Mouse (Mus musculus): ENCODE data around the gene Gm20547. TPM values are rescaled to one million over a fixed set of nuclear protein-coding genes. Genes with fewer than 3 reads are reported as not detected.
"Not testable (repeated sequence)": the region's sequence is repeated elsewhere in the genome, so short reads cannot be mapped to it uniquely, and the experiment has no call there.

The Gm20547 gene
- polyA plus RNA-seq, 1 experiment from 2014 or later: not detected

DNA sequence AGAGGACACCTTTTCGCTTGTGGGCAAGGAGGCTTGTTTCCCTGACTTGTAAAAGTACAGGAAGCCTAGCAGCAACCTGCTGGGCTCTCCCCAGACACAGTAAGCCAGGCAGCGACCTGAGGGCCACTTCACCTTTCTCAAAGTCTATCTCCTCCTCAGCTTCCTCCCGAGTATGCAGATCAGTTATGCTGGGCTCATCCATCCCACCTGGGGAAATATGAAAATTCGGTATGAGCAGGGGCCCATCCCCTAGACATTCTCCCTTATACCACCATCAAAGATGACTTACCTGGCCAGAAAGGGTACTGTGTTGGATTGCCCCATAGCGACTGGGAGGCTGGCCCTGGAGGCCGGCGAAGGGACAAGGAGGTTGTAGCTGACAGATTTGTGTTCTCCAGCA lies 34.2 kb downstream of the Gm20547 start:
- H3K4me1 ChIP-seq: peaks cover 25% of the 10 kb centered on the region
- H3K9ac ChIP-seq (replicated peaks): no peak overlapping the region
- H3K9me3 ChIP-seq (replicated peaks): no peaks in the 10 kb centered on the region
- H3K27ac ChIP-seq (replicated peaks): no peak overlapping the region
- WGBS: 94% methylated on average over 7 of the region's 7 CpGs
- no peak for ATAC-seq (ENCODE audit: low FRiP score)
- no peak overlapping the region for H3K4me3 ChIP-seq (replicated peaks)
- peaks cover 62% of the 10 kb centered on the region for H3K36me3 ChIP-seq
- no peaks in the 10 kb centered on the region for H3K27me3 ChIP-seq (replicated peaks)
- H3K4me2 ChIP-seq: no peak overlapping the region

- Histone ChIP-seq H3K4me3 (replicated peaks) (no peak overlapping the region), H3K4me1 (peaks cover 25% of the 10 kb centered on the region), H3K9ac (replicated peaks) (no peak overlapping the region), H3K4me2 (no peak overlapping the region), H3K9me3 (replicated peaks) (no peaks in the 10 kb centered on the region), H3K36me3 (peaks cover 62% of the 10 kb centered on the region), H3K27me3 (replicated peaks) (no peaks in the 10 kb centered on the region), H3K27ac (replicated peaks) (no peak overlapping the region)
- ATAC-seq (ENCODE audit: low FRiP score): no peak
- 93% methylated on average over 6 of the region's 6 CpGs for WGBS
Measured at GRCm38 (mm10) chr17:34847192-34847591, 34.6 kb downstream of the Gm20547 start.

- no peaks in the 10 kb centered on the region for H3K27me3 ChIP-seq (replicated peaks)
- no peak overlapping the region for H3K9ac ChIP-seq (replicated peaks)
- no peaks in the 10 kb centered on the region for H3K9me3 ChIP-seq (replicated peaks)
- peaks cover 11% of the 10 kb centered on the region for H3K4me1 ChIP-seq
- H3K4me3 ChIP-seq (replicated peaks): no peak overlapping the region
- no peak overlapping the region for H3K27ac ChIP-seq (replicated peaks)
- no peak for ATAC-seq (ENCODE audit: low FRiP score)
- 95% methylated on average over 13 of the region's 13 CpGs for WGBS
- H3K36me3 ChIP-seq: peaks cover 82% of the 10 kb centered on the region
- no peak overlapping the region for H3K4me2 ChIP-seq
Measured at GRCm38 (mm10) chr17:34844884-34845283, 37.0 kb downstream of the Gm20547 start.

DNA sequence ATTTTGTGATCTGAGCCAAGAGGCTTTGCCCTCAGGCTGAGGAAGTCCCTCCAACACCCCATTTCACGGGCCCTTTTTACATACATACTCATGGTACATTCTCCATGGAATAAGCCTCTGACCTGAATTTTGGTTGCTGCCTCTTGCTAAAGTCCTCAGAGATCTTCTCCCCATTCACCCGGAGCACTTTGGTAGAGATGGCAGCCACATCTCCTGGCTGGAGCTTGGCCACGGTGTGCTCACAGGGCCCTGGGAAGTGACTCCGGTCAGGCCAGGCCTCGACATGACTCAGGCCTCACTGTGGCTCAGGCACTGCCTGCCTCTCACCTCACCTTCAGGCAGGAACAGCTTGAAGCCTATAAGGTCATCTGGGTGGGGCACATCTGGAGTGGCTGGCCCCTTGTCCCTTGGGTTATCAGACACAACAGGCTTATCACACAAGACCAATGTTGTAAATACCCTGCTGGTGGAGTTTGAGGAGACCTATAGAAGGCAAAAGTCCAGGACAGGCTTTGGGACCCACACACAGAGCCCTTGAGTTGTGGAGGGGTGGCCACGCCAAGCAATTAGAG lies 41.0 kb downstream of the Gm20547 start:
- H3K27ac ChIP-seq (replicated peaks): no peak overlapping the region
- no peaks in the 10 kb centered on the region for H3K9me3 ChIP-seq (replicated peaks)
- peaks cover 72% of the 10 kb centered on the region for H3K36me3 ChIP-seq
- no peak overlapping the region for H3K4me2 ChIP-seq
- no peaks in the 10 kb centered on the region for H3K27me3 ChIP-seq (replicated peaks)
- no peak overlapping the region for H3K9ac ChIP-seq (replicated peaks)
- ATAC-seq (ENCODE audit: low FRiP score): no peak
- H3K4me1 ChIP-seq: peaks cover 22% of the 10 kb centered on the region
- WGBS: 84% methylated on average over 6 of the region's 6 CpGs
- H3K4me3 ChIP-seq (replicated peaks): no peak overlapping the region

DNA sequence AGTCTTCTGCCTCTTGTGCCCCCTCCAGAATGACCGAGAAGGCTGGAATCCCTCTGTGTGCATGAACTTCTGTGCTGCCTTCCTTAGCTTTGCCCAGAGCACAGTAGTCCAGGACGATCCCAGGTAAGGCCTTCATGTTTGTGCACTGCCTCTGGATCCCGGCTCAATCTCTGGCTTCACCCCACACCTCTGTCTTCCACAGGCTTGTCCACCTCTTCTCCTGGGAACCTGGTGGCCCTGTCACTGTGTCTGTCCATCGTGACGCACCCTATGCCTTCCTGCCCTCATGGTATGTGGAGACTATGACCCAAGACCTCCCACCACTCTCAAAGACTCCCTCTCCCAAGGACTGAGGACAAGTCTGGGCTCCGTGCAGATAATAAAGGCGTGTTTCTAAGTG lies 43.1 kb downstream of the Gm20547 start:
- no peak for ATAC-seq (ENCODE audit: low FRiP score)
- peaks cover 35% of the 10 kb centered on the region for H3K4me1 ChIP-seq
- H3K9me3 ChIP-seq (replicated peaks): no peaks in the 10 kb centered on the region
- no peaks in the 10 kb centered on the region for H3K27me3 ChIP-seq (replicated peaks)
- peak overlapping the region; percentile 17; the same call in 1 of the 2 replicates for H3K4me2 ChIP-seq
- WGBS: 93% methylated on average over 7 of the region's 7 CpGs
- H3K4me3 ChIP-seq (replicated peaks): no peak overlapping the region
- no peak overlapping the region for H3K9ac ChIP-seq (replicated peaks)
- H3K27ac ChIP-seq (replicated peaks): no peak overlapping the region
- peaks cover 56% of the 10 kb centered on the region for H3K36me3 ChIP-seq

- H3K9ac ChIP-seq (replicated peaks): peak overlapping the region; percentile 79
- peak overlapping the region; percentile 86 for H3K4me3 ChIP-seq (replicated peaks)
- peaks cover 38% of the 10 kb centered on the region for H3K4me1 ChIP-seq
- WGBS: 35% methylated on average over 43 of the region's 43 CpGs
- H3K9me3 ChIP-seq (replicated peaks): no peaks in the 10 kb centered on the region
- peaks cover 54% of the 10 kb centered on the region for H3K36me3 ChIP-seq
- peak; percentile 32; the same call in 1 of the 2 replicates for ATAC-seq (ENCODE audit: low FRiP score)
- H3K27me3 ChIP-seq (replicated peaks): no peaks in the 10 kb centered on the region
- peak overlapping the region; percentile 95 for H3K4me2 ChIP-seq
- H3K27ac ChIP-seq (replicated peaks): peak overlapping the region; percentile 84
Measured at GRCm38 (mm10) chr17:34837464-34838324, 44.1 kb downstream of the Gm20547 start.

DNA sequence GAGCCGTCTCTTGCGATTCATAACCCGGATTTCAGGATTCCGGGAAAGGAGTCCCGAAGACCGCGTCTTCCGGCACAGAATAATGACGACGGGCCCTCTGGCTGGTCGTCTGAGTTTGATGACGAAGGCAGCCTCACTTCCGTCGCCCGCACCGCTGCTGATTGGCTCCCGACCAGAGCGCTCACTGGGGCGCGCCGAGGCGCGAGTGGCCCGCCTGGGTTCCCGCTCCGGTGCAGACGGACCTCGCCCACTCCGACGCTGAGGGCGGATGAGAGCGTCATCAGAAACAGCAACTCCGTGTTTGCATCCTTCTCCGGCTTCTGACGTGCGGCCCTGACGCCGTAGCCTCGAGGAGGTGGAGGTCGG lies 45.0 kb downstream of the Gm20547 start, which contains the start of the genes Stk19 and Dxo:
Gene Stk19 (minus strand): TSS at position 90 of the 366 bp plus-strand sequence.
Gene Dxo (plus strand): TSS at position 164 of the 366 bp plus-strand sequence.
- H3K36me3 ChIP-seq: peaks cover 52% of the 10 kb centered on the region
- H3K27ac ChIP-seq (replicated peaks): peak within 1 kb of the TSS; percentile 84
- no peaks in the 10 kb centered on the region for H3K27me3 ChIP-seq (replicated peaks)

GRCm38 (mm10) chr17:34836155-34836855 lies 45.5 kb downstream of the Gm20547 start:
- Histone ChIP-seq H3K9ac (replicated peaks) (peak overlapping the region; percentile 79), H3K36me3 (peaks cover 48% of the 10 kb centered on the region), H3K4me3 (replicated peaks) (peak overlapping the region; percentile 86), H3K9me3 (replicated peaks) (no peaks in the 10 kb centered on the region), H3K27me3 (replicated peaks) (no peaks in the 10 kb centered on the region), H3K4me1 (peaks cover 38% of the 10 kb centered on the region), H3K27ac (replicated peaks) (peak overlapping the region; percentile 84), H3K4me2 (peak overlapping the region; percentile 95)
- WGBS: 4% methylated on average over 42 of the region's 48 CpGs
- ATAC-seq (ENCODE audit: low FRiP score): peak; percentile 81

More for the DNA sequence above, 45.0 kb downstream of the Gm20547 start, which contains the start of the genes Stk19 and Dxo:
- Histone ChIP-seq H3K9ac (replicated peaks) (peak within 1 kb of the TSS; percentile 79), H3K4me2 (peak within 1 kb of the TSS; percentile 95), H3K4me3 (replicated peaks) (peak within 1 kb of the TSS; percentile 86), H3K9me3 (replicated peaks) (no peaks in the 10 kb centered on the region), H3K4me1 (peaks cover 38% of the 10 kb centered on the region)
- WGBS: 0% methylated on average over 40 of the region's 40 CpGs
- ATAC-seq (ENCODE audit: low FRiP score): peak; percentile 93

- H3K36me3 ChIP-seq: peaks cover 72% of the 10 kb centered on the region
- 94% methylated on average over 1 of the region's 1 CpGs for WGBS
Measured at GRCm38 (mm10) chr17:34830776-34831175, 51.1 kb downstream of the Gm20547 start.

DNA sequence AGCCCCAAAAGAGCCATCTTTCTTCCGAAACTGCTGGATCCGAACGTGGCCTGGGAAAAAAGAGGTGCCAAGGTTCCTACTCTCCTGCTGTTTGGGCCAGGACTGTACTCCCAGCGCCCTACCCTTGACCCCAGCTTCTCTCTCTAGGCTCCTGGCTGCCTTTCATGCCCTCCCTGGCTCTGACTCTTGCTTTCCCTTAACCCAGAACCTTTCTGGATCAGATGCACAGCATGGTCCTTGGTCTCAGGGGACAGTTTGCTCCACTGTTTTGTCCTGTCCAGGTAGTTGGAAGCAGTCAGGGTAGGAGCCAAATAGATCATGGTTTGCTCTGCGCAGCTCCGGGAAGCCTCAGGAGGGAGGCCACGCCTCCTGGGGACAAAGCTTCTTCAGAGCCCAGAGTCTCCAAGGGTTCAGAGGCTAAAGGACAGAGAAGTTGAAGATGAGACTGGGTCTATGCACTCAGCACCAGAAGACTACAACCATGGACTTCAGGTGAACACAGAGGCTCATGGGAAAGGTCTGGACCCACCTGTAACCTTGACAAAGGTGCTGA lies 66.9 kb downstream of the Gm20547 start:
- Histone ChIP-seq H3K4me3 (replicated peaks) (no peak overlapping the region), H3K4me1 (no peaks in the 10 kb centered on the region), H3K4me2 (no peak overlapping the region), H3K36me3 (no peaks in the 10 kb centered on the region), H3K9me3 (replicated peaks) (no peaks in the 10 kb centered on the region), H3K9ac (replicated peaks) (no peak overlapping the region), H3K27ac (replicated peaks) (no peak overlapping the region), H3K27me3 (replicated peaks) (no peaks in the 10 kb centered on the region)
- WGBS: 76% methylated on average over 7 of the region's 7 CpGs
- no peak for ATAC-seq (ENCODE audit: low FRiP score)

More at GRCm38 (mm10) chr17:34830776-34831175, 51.1 kb downstream of the Gm20547 start:
- not testable (repeated sequence) for ATAC-seq (ENCODE audit: low FRiP score); H3K27ac ChIP-seq (replicated peaks); H3K27me3 ChIP-seq (replicated peaks); H3K9ac ChIP-seq (replicated peaks); H3K9me3 ChIP-seq (replicated peaks); H3K4me3 ChIP-seq (replicated peaks); H3K4me2 ChIP-seq
- peaks cover 16% of the 10 kb centered on the region for H3K4me1 ChIP-seq

DNA sequence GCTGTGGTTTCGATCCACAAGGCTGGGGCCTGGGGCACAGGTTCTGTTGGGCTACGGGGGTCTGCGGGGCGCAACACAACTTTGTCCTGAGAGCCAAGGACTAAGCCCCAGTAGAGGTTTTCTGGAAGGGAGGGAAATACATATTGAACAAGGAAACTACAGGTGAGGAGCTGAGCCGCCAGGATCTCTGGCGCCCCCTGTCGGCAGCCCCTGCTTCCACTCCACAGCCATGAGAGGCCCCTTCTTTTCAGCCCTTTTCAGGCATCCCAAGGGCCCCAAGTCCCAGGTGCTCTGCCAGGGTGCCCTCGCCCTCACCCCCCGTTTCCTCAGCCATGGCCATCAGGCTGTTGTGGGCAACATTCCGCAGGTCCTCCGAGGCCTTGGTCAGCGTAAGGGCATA lies 68.1 kb downstream of the Gm20547 start:
- WGBS: 67% methylated on average over 12 of the region's 12 CpGs
- H3K9ac ChIP-seq (replicated peaks); H3K4me2 ChIP-seq: not testable (repeated sequence)

More for the DNA sequence above, 68.1 kb downstream of the Gm20547 start:
- not testable (repeated sequence) for H3K9me3 ChIP-seq (replicated peaks); H3K4me1 ChIP-seq; H3K27me3 ChIP-seq (replicated peaks); ATAC-seq (ENCODE audit: low FRiP score); H3K4me3 ChIP-seq (replicated peaks); H3K36me3 ChIP-seq; H3K27ac ChIP-seq (replicated peaks)
